Mouse (Mus musculus): ENCODE data around the gene Gm7138. TPM values are rescaled to one million over a fixed set of nuclear protein-coding genes. Genes with fewer than 3 reads are reported as not detected.
"Not testable (repeated sequence)": the region's sequence is repeated elsewhere in the genome, so short reads cannot be mapped to it uniquely, and the experiment has no call there.

Gm7138 gene
- polyA plus RNA-seq (2015; fragmentation: Nextera tagmentation; extraction: Ambion mirVana), result not detected in 2 replicates

DNA sequence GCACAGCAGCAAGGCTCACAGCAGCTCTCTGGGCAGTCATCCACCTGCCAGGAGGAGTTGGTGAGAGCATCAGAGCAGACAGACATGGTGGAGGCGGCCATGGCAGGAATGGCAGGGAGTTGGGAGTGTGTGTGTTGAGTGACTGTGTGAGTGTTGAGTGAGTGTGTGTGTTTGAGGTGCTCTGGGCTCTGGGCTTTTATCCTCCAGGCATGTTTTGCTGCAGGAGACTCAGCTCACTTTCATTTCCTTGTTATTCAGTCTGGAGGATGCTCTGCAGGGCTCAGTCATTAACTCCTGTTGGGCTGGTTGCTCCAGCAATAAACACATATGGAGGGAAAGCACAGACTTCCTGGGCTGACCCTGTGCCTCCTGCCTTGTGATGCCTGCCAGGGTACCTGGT, at the start of gene Gm7138:
TSS of gene Gm7138 (minus strand) at position 101 of the 400 bp plus-strand sequence.
- H3K9ac ChIP-seq; ATAC-seq (ENCODE audit: borderline replicate concordance, extremely low read depth, low FRiP score, low TSS enrichment); H3K36me3 ChIP-seq; H3K4me1 ChIP-seq; H3K27me3 ChIP-seq; H3K4me3 ChIP-seq; H3K27ac ChIP-seq; H3K9me3 ChIP-seq; H3K4me2 ChIP-seq: not testable (repeated sequence)
- WGBS, result 59% methylated on average over 1 of the region's 1 CpGs

GRCm38 (mm10) chr10:77819203-77819602, 42.5 kb upstream of the Gm7138 start:
- no peak for ATAC-seq (ENCODE audit: borderline replicate concordance, extremely low read depth, low FRiP score, low TSS enrichment)
- Histone ChIP-seq H3K9ac (no peak overlapping the region), H3K9me3 (no peaks in the 10 kb centered on the region), H3K4me3 (no peak overlapping the region), H3K36me3 (no peaks in the 10 kb centered on the region), H3K27me3 (no peaks in the 10 kb centered on the region), H3K4me2 (no peak overlapping the region), H3K27ac (no peak overlapping the region), H3K4me1 (no peaks in the 10 kb centered on the region)
- WGBS, result 34% methylated on average over 4 of the region's 4 CpGs

DNA sequence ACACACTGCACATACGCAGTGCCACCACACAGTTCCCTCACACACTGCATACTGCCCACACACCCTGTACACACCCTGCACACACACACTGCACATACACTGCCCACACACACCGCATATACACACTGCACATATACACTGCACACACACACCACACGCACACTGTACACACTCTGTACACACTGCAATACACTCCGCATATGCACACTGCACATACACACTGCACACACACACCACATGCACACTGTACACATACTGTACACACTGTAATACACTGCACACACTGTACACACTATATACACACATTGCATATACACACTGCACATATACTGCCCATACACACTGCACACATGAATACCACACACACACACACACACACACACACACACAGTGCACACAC, 41.8 kb upstream of the Gm7138 start:
- Histone ChIP-seq H3K27me3 (peaks cover 5% of the 10 kb centered on the region; the same call in 1 of the 2 replicates), H3K36me3 (no peaks in the 10 kb centered on the region), H3K4me2 (no peak overlapping the region), H3K9ac (no peak overlapping the region), H3K27ac (no peak overlapping the region), H3K4me1 (no peaks in the 10 kb centered on the region), H3K4me3 (no peak overlapping the region), H3K9me3 (no peaks in the 10 kb centered on the region)
- WGBS, result 94% methylated on average over 4 of the region's 4 CpGs
- ATAC-seq (ENCODE audit: borderline replicate concordance, extremely low read depth, low FRiP score, low TSS enrichment), result 0 out of 2 replicates have a peak, but pooled peaks have one; percentile 27

DNA sequence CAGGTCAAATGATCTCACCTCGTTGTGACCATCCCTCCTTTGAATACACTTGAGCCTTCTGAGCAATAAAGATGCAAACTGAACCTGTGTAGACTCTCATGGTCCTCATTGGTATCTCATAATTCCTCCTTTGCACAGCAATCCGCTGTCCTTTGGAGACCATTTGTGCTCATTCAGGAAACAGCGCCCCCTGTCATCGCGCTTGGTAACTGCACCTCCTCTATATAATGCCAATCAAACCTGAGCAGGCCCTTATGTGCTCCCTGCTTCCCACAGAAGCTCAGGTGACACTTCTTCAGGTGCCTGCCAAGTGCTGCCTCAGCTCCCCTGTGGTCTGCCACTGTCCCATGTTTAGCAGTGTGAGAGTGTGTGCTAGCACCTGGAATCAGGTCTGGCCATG, 38.8 kb upstream of the Gm7138 start:
- 24% methylated on average over 5 of the region's 5 CpGs for whole genome bisulfite sequencing
- no peaks in the 10 kb centered on the region for H3K4me1 ChIP-seq
- no peak overlapping the region for H3K27ac ChIP-seq
- H3K4me3 ChIP-seq, result no peak overlapping the region
- peaks cover 5% of the 10 kb centered on the region; the same call in 1 of the 2 replicates for H3K27me3 ChIP-seq
- no peaks in the 10 kb centered on the region for H3K36me3 ChIP-seq
- H3K4me2 ChIP-seq, result no peak overlapping the region
- ATAC-seq (ENCODE audit: borderline replicate concordance, extremely low read depth, low FRiP score, low TSS enrichment), result no peak
- no peak overlapping the region for H3K9ac ChIP-seq
- no peaks in the 10 kb centered on the region for H3K9me3 ChIP-seq

- no peak within 1 kb of the TSS for H3K4me2 ChIP-seq
- no peaks in the 10 kb centered on the region for H3K4me1 ChIP-seq
- no peak within 1 kb of the TSS for H3K4me3 ChIP-seq
- H3K36me3 ChIP-seq, result no peaks in the 10 kb centered on the region
- ATAC-seq (ENCODE audit: borderline replicate concordance, extremely low read depth, low FRiP score, low TSS enrichment), result no peak
- no peaks in the 10 kb centered on the region for H3K9me3 ChIP-seq
- 34% methylated on average over 4 of the region's 4 CpGs for WGBS
- H3K27ac ChIP-seq, result no peak within 1 kb of the TSS
- peaks cover 5% of the 10 kb centered on the region; the same call in 1 of the 2 replicates for H3K27me3 ChIP-seq
- no peak within 1 kb of the TSS for H3K9ac ChIP-seq
Observed at GRCm38 (mm10) chr10:77814382-77814781, 37.6 kb upstream of the Gm7138 start, which contains the start of gene Gm2696. Gene Gm2696, plus strand, starts transcription at chr10:77814682.

DNA sequence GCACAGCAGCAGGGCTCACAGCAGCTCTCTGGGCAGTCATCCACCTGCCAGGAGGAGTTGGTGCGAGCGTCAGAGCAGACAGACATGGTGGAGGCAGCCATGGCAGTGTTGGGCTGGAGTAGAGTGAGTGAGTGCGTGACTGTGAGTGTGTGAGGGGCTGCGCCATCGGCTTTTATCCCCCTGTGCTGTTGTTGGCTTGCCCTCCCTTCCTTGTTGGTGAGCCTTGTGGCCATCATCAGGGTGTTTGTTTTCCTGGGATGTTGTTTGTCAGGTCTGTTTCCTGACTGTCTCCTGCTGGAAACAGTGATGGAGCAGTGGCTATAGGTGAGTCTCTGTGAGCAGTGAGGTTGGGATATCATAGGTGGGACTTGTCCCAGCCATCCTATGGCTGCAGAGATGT, 35.0 kb upstream of the Gm7138 start, which contains the start of gene Gm9507:
TSS of gene Gm9507 (minus strand) at position 101 of the 400 bp plus-strand sequence.
- Histone ChIP-seq H3K4me2 (no peak within 1 kb of the TSS), H3K4me1 (no peaks in the 10 kb centered on the region), H3K9ac (no peak within 1 kb of the TSS), H3K36me3 (no peaks in the 10 kb centered on the region), H3K27ac (no peak within 1 kb of the TSS), H3K4me3 (no peak within 1 kb of the TSS), H3K27me3 (peaks cover 5% of the 10 kb centered on the region; the same call in 1 of the 2 replicates), H3K9me3 (no peaks in the 10 kb centered on the region)
- 47% methylated on average over 5 of the region's 5 CpGs for WGBS
- no peak for ATAC-seq (ENCODE audit: borderline replicate concordance, extremely low read depth, low FRiP score, low TSS enrichment)

DNA sequence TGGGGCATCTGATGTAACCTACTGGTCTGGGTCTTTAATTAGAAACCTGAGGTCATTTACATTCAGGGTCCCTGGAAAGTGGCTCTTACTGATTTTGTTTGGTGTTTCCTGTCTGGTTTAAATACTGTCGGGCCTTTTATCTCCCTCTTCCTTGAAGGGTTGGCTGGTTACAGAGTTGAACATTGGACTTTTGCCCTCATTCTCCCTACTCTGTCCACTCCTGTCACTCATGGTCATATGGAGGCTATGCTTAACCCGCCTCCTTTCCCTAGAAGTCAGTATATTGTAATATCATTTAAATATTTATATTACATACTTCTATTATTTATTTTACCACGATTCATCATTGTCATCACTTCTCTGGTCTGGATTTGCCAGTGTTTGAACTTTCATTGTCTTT, 27.4 kb upstream of the Gm7138 start:
- Histone ChIP-seq H3K27ac (no peak overlapping the region), H3K4me3 (no peak overlapping the region), H3K9me3 (no peaks in the 10 kb centered on the region), H3K4me1 (no peaks in the 10 kb centered on the region), H3K4me2 (no peak overlapping the region), H3K36me3 (no peaks in the 10 kb centered on the region), H3K9ac (no peak overlapping the region), H3K27me3 (no peaks in the 10 kb centered on the region)
- no peak; the same call in 1 of the 2 replicates for ATAC-seq (ENCODE audit: borderline replicate concordance, extremely low read depth, low FRiP score, low TSS enrichment)
- 34% methylated on average over 3 of the region's 3 CpGs for WGBS

- no peaks in the 10 kb centered on the region for H3K9me3 ChIP-seq
- no peak within 1 kb of the TSS for H3K4me2 ChIP-seq
- H3K27me3 ChIP-seq, result no peaks in the 10 kb centered on the region
- 57% methylated on average over 8 of the region's 8 CpGs for WGBS
- ATAC-seq (ENCODE audit: borderline replicate concordance, extremely low read depth, low FRiP score, low TSS enrichment), result no peak
- no peak within 1 kb of the TSS for H3K9ac ChIP-seq
- H3K4me1 ChIP-seq, result no peaks in the 10 kb centered on the region
- no peak within 1 kb of the TSS for H3K27ac ChIP-seq
- no peak within 1 kb of the TSS for H3K4me3 ChIP-seq
- H3K36me3 ChIP-seq, result no peaks in the 10 kb centered on the region
Observed at GRCm38 (mm10) chr10:77798921-77799508, 22.3 kb upstream of the Gm7138 start, which contains the start of gene Gm19668. Gene Gm19668, minus strand, starts transcription at chr10:77799133.

- H3K36me3 ChIP-seq, H3K9ac ChIP-seq, H3K4me3 ChIP-seq, H3K9me3 ChIP-seq, H3K27ac ChIP-seq, H3K4me1 ChIP-seq, H3K4me2 ChIP-seq, H3K27me3 ChIP-seq: not testable (repeated sequence)
- 0 out of 2 replicates have a peak, but pooled peaks have one; percentile 39 for ATAC-seq (ENCODE audit: borderline replicate concordance, extremely low read depth, low FRiP score, low TSS enrichment)
- 31% methylated on average over 3 of the region's 3 CpGs for WGBS
Observed at GRCm38 (mm10) chr10:77798164-77798920, 21.6 kb upstream of the Gm7138 start.

DNA sequence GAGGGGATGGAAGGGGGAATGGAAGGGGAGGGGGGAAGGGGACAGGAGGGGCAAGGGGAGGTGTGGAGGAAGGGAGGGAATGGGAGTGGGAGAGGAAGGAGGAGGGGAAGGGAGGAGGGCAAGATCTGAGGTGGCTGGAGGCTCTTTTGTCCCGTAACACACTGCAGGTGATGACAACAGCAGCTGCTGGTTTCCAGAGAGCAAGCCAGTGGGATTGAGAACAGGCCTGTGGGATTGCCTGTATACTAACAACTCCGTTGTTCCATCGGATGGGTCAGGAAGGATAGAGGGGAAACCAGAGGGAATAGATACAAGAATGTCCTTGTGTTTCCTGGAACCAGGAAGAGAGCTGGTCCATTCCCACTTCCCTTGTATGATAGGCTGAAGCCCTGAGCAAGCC, 20.9 kb upstream of the Gm7138 start:
- Histone ChIP-seq H3K9ac (no peak overlapping the region), H3K36me3 (no peaks in the 10 kb centered on the region), H3K4me3 (no peak overlapping the region), H3K4me2 (no peak overlapping the region), H3K27ac (no peak overlapping the region), H3K27me3 (no peaks in the 10 kb centered on the region), H3K4me1 (no peaks in the 10 kb centered on the region), H3K9me3 (no peaks in the 10 kb centered on the region)
- 13% methylated on average over 3 of the region's 3 CpGs for WGBS
- no peak for ATAC-seq (ENCODE audit: borderline replicate concordance, extremely low read depth, low FRiP score, low TSS enrichment)

DNA sequence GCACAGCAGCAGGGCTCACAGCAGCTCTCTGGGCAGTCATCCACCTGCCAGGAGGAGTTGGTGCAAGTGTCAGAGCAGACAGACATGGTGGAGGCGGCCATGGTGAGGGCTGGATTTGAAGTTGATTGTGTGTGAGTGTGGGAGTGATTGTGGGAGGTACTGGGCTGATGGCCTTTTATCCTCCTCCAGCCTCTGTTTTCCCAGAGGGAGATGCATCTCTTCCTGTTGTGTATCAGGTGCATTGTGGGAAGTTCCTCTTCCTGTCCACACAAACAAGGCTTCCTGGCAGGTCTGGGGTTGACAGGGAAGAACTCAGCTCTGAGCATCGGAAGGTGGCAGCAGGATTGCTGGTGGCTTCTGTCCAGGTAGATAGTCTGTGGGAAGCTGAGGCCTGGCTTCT, 18.2 kb upstream of the Gm7138 start, which contains the start of gene Gm9639:
TSS of gene Gm9639 (minus strand) at position 101 of the 400 bp plus-strand sequence.
- Histone ChIP-seq H3K4me1 (no peaks in the 10 kb centered on the region), H3K9ac (no peak within 1 kb of the TSS), H3K27ac (no peak within 1 kb of the TSS), H3K27me3 (no peaks in the 10 kb centered on the region), H3K9me3 (no peaks in the 10 kb centered on the region), H3K4me2 (no peak within 1 kb of the TSS), H3K4me3 (no peak within 1 kb of the TSS), H3K36me3 (no peaks in the 10 kb centered on the region)
- 41% methylated on average over 2 of the region's 2 CpGs for WGBS
- no peak for ATAC-seq (ENCODE audit: borderline replicate concordance, extremely low read depth, low FRiP score, low TSS enrichment)

GRCm38 (mm10) chr10:77788621-77789020, 11.9 kb upstream of the Gm7138 start:
- WGBS, result 79% methylated on average over 2 of the region's 2 CpGs

More at GRCm38 (mm10) chr10:77788621-77789020, 11.9 kb upstream of the Gm7138 start:
- H3K36me3 ChIP-seq, result no peaks in the 10 kb centered on the region
- H3K27ac ChIP-seq, result no peak overlapping the region
- no peaks in the 10 kb centered on the region for H3K4me1 ChIP-seq
- H3K9me3 ChIP-seq, result no peaks in the 10 kb centered on the region
- H3K9ac ChIP-seq, result no peak overlapping the region
- no peaks in the 10 kb centered on the region for H3K27me3 ChIP-seq
- H3K4me2 ChIP-seq, result no peak overlapping the region
- no peak for ATAC-seq (ENCODE audit: borderline replicate concordance, extremely low read depth, low FRiP score, low TSS enrichment)
- H3K4me3 ChIP-seq, result no peak overlapping the region

All from lung, embryonic 15.5 days (tissue).